Mouse (Mus musculus) spleen, postnatal 36 days (tissue): ENCODE measurements around the gene Gpn1.
"Not testable (repeated sequence)": the region's sequence is repeated elsewhere in the genome, so short reads cannot be mapped to it uniquely, and the experiment has no call there.

Experiments used
- DNase-seq, 2 experiments: peaks; one replicate each; pipeline ENCODE4 v3.0.0; 2022; ENCODE audit warnings: low spot score in 2 of 2, mixed read lengths in 1 of 2

Gpn1 gene

DNA sequence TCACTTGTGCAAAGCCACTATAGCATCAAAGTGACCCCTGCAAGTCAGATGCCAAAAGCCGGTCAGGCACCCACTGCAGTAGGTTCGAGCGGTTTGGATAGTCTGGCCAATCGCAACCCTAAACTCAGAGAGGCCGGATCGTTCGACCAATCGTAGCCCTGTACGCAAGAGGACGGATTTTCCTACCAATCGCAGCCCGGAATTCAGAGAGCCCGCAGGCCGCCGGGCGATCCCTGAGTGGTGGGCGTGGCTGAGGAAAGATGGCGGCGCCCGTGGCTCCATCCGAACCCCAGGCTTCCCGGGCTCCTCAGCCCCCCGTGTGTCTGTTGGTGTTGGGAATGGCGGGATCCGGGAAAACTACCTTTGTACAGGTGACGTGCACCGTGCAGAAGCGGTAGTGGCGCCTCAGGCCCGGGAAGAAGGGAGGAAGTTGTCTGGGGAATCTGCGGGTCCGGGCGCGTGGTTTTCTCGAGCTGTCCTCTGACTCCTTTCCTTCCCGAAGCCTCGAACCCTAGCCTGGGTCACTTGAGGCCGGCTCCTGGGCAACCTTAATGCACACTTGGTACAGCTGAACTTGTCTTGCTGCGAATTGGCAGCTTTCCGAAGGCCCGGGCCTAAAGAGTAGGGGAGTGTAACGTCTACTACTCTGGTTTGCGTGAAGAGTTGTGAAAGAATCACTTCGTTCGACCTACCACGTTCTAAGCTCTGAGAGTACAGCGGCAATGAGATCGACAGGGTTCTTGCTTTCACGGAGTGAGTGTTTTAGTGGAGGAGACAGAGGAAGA, at the start of gene Gpn1:
Gene Gpn1 (plus strand): TSS at position 229 of the 785 bp plus-strand sequence.
- peak; percentile 87 to 88 for DNase-seq

DNA sequence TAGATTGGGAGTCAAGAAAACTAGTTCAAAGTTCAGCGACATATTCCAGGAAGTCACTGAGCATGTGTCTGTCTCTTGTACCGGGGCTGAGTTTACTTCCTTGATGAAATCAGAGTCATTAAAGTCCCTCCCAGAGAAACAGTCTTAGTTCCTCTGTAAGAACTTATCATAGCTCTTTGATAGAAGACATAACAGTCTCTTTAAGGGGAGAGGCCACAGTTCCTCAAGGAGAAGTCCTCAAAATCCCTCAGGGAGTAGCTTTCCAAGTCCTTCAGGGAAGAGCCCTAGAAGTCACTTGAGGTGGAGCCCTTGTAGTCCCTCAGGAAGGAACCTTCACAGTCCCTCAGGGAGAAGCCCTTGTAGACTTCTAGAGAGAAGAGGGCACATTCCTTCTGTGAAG, 43.2 kb upstream of the Gpn1 start:
- DNase-seq = no peak

DNA sequence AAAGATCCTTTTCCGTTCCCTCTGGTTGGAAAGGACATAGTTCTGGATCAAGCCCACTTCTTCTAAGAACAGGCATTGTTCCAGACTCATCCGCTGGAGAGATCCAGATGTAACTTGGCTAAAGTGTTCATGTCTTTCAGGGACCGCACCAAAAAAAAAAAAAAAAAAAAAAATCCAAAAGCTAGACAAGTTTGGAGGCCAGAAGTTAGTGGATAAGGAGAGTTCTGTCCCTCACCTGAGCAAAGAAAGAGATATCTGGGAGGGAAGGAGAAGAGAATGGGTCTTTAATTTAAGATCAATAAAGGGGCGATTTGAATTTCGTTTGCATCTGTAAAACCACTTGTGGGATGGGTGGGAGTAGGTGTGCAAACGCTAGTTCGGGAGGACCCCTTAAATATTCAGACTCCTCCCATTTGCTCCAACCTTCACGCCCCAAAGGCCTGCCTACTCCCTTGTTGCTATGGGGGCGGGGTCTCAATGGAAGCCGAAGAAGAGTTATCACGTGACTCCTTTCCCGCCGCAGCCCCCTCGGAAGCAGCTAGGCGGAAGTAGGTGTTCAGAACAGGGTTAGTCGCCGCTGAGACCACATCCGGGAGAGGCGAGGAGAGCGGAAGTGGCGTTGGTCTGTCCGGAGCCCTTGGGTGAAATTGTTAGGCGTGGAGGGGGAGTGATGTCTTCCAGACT, 42.5 kb upstream of the Gpn1 start, which contains the start of gene Zfp512:
Gene Zfp512 (plus strand): TSS at position 554 of the 684 bp plus-strand sequence.
- DNase-seq = peak; percentile 95 to 97

DNA sequence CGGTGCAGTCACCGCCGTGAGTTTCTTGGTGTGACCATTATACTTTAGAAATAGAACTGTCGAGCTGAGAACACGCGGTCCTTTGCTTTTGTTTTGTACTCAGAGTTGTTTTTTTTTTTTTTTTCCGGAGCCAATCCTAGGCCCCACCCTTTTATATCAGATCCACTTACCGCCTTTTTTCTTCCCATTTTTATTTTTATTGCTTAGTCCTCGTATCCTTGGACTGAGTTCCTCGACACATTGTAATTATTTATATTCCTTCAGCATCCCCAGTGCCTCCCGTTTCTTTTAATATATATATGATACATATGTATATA, 42.0 kb upstream of the Gpn1 start:
- DNase-seq = no peak

DNA sequence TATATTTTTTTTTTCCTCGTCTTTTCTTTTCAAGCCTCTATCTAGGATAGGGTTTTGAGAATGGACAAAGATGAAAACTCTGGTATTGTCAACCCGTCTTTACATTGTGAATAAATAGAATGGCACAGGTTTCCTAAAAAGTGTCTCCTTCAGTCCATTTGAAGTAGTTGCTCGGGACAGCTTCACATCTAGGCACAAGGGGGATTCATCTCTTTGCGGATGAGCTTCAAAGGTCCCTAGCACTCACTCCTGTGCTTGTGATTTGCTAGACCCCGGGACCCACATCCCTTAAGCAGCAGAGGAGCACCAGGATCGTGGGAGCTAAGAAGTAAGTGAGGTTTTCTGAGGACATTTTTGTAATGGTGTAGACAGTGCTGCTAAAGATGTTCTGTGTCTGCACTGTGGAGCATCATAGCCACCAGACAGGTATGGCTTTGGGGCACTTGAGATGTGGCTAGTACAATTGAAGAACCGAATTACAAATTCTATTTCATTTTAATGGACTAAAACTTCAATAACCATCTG, 41.6 kb upstream of the Gpn1 start:
- no peak for DNase-seq

DNA sequence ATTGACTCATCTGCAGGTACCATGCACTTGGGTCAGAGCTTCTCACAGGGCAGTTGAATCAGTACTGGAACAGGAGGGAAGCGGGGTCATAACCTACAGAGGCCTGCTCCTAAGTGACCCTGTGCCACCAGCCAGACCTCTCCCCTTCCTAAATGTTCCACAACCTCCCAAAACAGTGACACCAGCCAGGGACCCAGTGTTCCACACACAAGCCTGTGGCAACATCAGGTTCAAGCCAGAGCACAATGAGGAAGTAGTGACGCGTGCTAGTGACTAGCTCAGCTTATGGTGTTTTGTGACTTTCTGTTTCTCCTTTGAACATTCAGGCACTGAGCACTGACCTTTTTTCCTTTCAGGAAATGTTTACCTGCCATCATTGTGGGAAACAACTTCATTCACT, 26.7 kb upstream of the Gpn1 start:
- peak in 1 of 2 experiments; percentile 8 for DNase-seq

DNA sequence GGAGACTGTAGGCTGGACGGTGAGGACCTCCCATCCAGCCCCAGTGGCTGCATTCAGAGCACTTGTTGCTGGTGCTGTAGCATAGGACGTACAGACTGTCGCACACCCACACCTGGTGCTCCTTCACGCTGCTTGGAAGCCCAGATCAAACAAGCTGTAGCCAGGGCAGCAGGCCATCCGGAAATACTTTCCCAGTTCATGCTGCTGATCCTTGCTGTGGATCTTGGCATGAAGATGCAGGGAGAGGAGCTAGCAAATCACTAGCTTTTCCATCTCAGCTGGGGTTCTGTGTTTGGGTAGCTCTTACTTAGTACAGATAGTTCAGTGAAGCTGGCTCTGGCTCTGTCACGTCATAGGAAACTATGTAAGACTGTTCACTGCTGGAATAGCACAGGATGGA, 24.8 kb upstream of the Gpn1 start:
- DNase-seq = no peak

DNA sequence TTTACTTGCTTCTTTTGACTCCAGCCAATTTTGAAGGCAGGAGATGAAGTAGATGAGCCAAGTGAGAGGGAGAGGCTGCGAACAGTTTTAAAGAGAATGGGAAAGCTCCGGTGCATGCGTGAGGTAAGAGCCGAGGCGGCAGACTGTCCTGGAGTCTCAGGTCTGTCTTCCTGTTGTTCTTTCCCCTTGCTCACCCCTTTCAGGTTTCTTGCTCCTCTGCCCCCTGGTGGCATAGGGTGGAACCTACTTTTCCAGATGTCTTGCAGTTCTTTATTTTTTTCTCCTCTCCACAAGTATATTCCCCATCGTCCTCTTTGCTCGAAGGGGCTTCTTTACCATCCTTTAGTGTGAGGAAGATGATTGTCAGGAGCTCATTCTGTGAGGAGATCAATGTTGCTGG, 24.2 kb upstream of the Gpn1 start:
- peak in 1 of 2 experiments; percentile 42 for DNase-seq

DNA sequence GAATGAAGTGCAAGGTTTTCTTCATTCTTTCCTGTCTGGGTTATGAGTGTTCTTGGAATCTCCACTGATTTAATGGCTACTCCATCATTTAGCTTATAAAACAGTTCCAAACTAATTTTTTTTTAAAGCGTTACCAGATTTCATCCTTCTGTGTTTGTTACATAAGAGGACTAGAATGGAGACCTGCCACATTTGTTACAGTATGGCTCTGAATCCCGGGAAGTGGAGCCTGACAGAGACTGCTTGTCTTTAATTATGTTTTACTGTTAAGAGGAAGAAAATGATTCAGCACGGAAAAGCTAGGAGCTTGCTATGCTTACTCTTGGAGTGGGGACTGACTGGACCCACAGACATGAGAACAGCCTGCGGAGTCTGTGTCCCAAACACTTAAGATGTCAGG, 14.0 kb upstream of the Gpn1 start:
- no peak for DNase-seq

DNA sequence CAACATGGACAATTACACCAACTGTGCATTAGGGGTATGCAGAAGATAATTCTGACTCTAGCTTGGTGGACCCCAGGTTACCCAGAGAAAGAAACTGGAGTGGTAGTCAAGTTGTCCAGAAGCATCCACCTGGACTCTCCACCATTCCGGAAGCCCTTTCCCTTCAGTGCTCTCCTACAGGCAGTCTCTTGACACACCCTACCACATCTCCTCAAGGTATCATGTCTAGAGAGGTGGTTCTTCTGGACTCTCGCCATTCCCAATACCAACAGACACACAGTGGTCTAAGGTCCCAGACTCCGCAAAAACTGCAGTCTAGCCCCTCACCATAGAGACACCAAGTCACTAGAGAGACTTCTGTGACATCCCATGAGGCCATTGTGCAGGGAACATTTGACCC, 9.1 kb upstream of the Gpn1 start, which contains the start of gene 4930548H24Rik:
Gene 4930548H24Rik (plus strand): TSS at position 301 of the 400 bp plus-strand sequence.
- DNase-seq = no peak

DNA sequence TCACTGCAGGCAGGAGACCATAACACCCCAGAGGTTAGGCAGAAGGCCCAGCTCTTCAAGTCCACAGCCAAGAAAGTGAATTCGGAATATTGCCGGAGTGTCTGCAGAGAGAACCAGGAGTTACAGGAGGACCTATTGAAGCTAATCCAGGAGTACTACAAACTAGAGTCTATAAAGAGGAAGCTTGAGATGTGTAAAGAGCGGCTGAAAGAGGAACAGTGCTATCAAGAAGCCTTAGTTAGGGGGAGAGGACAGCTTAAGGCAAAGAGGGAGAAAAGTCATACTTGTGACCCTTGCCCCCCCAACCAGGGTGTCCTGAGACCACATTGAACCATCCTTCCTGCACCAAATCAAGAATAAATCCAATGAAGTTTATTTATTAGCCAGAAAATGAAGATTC, 6.7 kb upstream of the Gpn1 start:
- DNase-seq = peak in 1 of 2 experiments; percentile 33

DNA sequence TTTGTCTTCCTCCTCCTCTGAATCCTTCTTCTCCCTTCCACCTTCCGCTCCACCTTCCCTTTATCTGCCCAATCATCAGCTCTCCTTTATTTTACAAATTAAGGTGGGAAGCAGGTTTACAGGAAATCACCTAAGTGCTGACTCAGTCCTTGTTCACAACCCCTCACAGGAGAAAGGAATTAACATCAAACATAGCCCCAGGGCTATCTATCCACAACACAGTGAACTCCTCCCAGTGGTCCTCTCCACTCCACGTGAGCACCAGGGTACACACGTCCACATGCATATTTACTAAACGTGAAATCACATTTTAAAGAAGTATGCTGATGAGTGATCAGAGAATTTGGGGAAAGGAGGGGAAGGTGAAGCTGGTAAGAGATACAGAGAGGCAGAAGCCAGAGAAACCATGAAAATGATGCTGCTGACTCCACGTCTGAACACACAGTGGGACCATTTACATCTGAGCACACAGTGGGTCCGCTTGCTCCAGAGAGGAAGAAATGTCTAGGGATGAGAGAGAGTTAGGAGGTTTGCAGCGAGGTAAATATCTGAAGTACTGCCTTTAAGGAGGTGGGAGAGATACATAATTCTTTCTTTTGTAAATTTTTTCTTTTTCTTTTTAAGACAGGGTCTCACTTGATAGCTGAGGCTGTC, 5.3 kb upstream of the Gpn1 start:
- DNase-seq = no peak

DNA sequence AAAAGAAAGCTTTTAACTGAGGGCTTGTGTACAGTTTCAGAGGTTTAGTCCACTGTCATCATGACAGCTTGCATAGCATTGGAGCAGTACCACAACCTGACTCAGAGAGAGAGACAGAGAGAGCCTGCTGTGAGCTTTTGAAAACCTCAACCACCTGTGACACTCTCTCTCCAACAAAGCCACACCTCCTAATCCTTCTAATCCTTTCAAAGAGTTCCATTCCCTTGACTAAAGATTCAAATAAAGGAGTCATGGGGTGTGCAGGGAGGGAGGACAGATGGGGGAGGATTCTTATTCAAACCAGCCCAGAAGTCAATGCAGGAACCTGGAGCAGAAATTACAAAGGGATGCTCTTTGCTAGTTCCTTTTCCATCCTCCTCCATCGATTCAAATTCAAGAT, 2.5 kb upstream of the Gpn1 start:
- no peak for DNase-seq

DNA sequence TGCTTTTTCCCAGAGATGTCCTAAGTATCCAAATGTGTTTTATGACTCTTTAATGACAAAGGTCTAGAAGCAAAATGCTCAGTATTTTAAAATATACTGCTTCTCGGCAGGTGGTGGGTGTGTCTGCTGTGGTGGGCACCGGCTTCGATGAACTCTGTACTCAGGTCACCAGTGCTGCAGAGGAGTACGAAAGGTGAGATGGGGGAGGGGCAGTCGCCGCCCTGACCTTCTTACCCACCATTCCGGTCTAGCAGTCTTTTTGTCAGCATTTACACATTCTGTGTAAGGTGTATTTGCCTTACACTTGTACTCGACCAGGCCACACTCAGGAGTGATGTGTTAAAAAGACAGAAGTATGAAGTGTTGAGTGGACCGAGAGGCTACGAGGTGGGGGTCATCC, 10.3 kb downstream of the Gpn1 start:
- no peak for DNase-seq

DNA sequence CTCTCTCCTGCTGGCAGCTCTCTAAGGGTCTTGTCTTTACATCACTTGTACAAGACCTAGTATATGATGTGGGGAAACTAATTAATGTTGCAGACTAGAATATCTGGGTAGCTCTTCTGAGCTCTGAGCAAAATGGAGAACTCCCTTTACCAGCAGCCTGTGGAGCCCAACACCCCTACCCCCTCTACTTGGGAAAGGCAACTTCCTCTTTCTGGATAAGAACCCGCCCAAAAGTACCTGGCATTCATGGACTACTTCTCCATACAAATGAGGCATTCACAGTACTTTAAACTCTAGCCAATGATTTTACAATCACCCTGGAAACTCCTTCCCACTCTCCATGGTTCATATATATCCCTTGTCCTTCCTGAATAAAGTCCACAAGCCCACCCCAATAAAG, 17.9 kb downstream of the Gpn1 start:
- DNase-seq = peak; percentile 3 to 20

DNA sequence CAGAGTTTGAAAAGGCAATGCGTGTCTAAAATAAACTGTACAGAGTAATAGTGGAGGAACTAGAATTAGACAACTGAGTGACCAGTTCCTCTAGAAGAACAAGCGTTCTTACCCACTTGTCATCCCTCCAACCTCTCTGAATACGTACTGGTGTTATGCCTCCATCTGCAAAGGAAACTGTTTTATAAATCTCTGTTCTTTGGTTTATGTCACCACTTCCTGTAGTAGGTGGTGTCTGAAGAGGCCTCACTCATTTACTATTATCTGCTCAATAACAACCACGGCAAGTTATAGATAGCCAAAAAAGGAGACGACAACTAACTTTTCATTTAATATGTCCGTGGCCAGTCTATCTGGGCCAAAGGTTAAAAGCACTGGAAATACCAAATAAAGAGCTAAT, 26.0 kb downstream of the Gpn1 start:
- no peak for DNase-seq

DNA sequence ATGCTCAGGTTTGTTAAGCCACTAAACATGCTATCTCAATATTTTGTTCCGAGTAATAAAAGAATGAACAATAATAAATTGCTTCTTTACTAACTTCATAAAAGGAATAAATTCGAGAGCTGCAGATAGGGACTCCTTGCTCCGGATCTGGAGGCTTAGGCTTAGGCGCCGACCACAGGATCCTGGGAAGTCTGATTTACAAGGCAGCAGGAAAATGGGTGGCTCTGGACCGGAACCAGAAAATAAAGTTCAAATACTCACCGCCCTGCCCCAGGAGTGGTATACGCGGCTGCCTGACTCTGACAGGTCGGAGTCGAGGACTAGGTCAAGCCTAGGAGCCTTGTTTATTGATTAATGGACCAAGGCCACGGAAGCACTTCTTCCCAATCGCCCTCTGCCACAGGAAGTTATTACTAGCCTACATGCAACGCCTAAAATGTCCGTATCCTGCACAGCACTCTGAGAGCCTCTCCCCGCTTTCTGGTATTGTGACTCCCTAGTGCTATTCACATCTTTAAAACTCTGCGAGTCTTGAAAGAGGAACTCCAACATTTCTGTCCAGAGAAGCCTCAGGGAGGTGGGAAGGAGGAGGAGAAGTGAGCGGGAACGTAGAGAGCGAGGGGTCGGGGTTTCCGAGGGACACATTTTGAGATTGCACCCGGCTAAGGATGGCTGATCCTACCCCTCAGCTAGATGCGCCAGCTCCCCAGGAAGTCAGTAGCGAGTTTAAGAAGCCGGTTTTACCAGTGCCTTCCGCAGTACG, 32.0 kb downstream of the Gpn1 start, which contains the start of gene Slc4a1ap:
Gene Slc4a1ap (plus strand): TSS at position 642 of the 763 bp plus-strand sequence.
- DNase-seq = peak; percentile 67 to 69

DNA sequence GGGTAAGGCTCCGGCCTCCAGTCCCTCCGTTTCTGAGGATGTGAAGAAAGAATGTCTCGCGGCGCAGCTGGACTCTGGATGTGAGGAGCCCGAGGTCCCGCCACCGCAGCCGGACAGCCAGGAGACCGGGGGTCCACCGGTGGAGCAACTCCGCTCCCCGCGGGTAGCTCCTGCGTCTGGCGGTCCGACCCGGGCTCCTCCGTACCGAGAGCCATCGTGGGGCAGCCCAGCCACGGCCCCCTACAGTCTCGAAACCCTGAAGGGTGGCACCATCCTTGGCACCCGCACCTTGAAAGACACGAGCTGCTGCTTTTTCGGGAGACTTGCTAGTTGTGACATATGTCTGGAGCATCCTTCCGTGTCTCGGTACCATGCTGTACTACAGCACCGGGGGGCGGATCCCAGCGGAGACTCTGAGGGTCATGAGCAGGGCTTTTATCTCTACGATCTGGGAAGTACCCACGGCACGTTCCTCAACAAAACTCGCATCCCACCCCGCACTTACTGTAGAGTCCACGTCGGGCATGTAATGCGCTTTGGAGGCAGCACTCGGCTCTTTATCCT, 32.7 kb downstream of the Gpn1 start:
- peak in 1 of 2 experiments; percentile 4 for DNase-seq

DNA sequence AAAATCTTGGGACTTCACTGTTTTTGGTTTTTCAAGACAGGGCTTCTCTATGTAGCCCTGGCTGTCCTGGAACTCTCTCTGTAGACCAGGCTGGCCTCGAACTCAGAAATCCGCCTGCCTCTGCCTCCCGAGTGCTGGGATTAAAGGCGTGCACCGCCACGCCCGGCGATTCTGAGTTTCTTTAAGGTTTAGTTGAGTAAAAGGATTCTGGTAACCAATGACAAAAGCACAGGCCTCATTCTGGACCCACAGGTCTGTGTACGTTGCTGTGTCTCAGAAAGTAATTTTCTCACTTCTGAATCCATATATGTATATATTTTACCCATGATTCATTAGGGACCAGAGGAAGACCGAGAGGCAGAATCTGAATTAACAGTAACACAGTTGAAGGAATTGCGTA, 33.2 kb downstream of the Gpn1 start, which contains the start of gene Supt7l:
Gene Supt7l (minus strand): TSS at position 101 of the 400 bp plus-strand sequence.
- not testable (repeated sequence) for DNase-seq

DNA sequence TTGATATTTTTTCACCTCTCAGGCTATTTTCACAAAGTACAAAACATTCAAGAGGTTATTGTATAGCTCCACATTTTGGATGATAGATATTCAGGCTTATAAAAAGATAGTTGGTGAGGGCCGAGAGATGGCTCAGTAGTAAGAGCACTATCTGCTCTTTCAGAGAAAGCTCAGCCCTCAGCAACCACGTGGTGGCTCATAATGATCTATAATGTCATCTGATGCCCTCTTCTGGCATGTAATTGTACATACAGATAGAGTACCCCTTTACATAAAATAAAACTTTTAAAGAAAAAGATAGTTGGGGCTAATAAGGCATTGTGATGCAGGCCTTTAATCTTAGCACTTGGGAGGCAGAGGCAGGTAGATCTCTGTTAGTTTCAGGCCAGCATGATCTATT, 34.0 kb downstream of the Gpn1 start:
- no peak for DNase-seq

DNA sequence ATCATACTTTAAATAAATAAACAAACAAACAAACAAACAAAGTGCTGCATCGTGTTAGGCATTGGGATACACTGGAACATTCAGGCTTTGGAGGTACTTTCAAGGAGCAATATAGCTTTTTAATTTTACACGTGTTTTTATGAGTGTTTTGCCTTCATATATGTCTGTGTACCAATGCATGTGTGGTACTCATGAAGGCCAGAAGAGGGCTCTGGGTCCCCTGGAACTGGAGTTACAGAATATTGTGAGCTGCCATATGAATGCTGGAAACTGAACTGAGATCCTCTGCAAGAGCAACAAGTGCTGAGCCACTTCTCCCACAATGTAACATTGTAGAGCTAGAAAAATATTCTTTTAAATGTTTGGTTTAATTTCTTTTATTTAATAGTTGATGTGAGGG, 40.7 kb downstream of the Gpn1 start:
- no peak for DNase-seq
